Mouse (Mus musculus): Measurements from ENCODE around the gene Ilk. TPM values are rescaled to one million over a fixed set of nuclear protein-coding genes. Genes with fewer than 3 reads are reported as not detected.

The Ilk gene
- total RNA-seq, 2 experiments from 2014 or later, result 41.8 to 49.1 TPM

GRCm38 (mm10) chr7:105777316-105777715, 40.9 kb downstream of the Ilk start:
- intact Hi-C loops (cut with DNase I), result no loop called here
- H3K4me3 ChIP-seq, result peak overlapping the region; percentile 50; the same call in 1 of the 2 replicates
- DNase-seq, result no peak

DNA sequence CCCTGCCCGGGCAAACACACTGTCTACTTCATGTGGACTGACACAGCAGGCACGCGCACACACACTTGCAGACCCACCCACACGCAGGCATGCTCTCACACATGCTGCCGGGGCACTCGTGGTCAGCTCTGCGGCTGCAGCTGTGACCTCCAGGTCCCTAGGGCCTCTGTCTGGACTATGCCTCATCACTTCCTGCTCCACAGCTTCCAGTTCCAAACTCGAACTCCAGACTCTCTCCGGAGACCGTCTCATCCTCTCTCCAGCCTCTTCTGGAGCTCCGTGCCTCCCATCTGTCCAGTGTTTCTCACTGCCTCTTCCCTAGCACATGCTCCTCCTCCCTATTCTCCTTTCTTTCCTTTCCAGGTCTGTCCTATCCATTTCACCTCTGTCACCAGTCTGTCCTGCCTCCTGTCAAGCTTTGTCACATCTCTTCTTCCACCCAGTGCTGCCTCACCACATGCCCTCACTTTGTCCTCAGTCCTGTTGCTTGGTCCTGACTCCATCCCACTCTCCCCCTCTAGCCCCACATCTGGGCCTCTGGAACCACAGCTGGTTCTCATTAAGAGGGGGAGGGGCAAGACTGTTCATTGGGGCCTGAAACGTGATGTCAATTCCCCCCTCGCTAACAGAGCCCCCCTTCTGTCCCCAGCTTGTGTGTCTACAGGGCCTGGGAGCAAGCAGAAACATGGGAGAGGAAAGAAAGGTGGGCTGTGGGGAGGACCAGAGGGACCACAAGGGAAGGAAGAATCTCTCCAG, 41.6 kb downstream of the Ilk start:
- H3K4me3 ChIP-seq, result peak overlapping the region; percentile 50
- intact Hi-C loops (cut with DNase I), result no loop called here
- H3K27ac ChIP-seq, result peak overlapping the region; percentile 81
- TF ChIP-seq CTCF (IDR thresholded peaks at IDR 0.05), result no peak
- peak; percentile 84 for DNase-seq

More at GRCm38 (mm10) chr7:105777316-105777715, 40.9 kb downstream of the Ilk start:
- H3K27ac ChIP-seq, result peak overlapping the region; percentile 81
- TF ChIP-seq CTCF (IDR thresholded peaks at IDR 0.05), result no peak

DNA sequence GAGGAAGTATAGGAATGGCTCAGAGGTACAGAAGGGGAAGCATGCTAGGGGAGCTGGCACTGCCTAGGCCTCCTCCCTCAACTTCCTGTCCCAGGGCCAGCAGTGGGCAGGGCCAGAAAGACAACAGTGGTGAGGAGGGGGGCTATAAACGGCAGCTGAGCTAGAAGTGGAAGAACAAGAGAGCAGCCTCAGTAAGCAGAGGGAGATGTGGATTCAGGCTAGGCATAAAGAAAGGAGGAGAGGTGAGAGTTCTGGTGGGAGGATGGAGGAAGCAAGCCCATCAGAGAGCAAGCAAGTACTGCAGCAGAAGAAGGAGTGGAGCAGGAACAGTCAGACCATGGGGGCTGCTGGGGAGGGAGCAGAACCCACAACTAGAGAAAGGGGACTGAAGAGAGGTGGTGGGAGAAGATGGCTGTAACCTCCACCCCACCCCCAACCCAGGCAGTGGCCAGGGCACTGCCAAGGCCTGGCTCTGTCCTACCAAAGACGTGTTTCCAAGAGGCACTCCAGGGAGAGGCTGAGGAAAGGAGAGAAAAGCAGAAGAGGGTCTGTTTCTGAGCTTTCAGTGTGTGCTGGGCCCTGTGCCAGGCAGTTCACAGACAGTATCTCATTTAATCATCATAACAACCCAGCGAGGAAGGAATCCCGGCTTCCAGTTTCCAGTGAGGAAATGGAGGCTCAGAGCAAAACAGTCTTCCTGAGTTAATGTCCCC, 42.3 kb downstream of the Ilk start:
- Histone ChIP-seq H3K27ac (peak overlapping the region; percentile 81), H3K4me3 (peak overlapping the region; percentile 50)
- intact Hi-C loops (cut with DNase I), result no loop called here
- DNase-seq, result peak; percentile 60
- TF ChIP-seq CTCF (IDR thresholded peaks at IDR 0.05), result no peak

- intact Hi-C loops (cut with DNase I), result no loop called here
- DNase-seq, result no peak
- Histone ChIP-seq H3K4me3 (no peak overlapping the region), H3K27ac (peak overlapping the region; percentile 6; the same call in 1 of the 2 replicates)
- TF ChIP-seq CTCF (IDR thresholded peaks at IDR 0.05), result no peak
Observed at GRCm38 (mm10) chr7:105783861-105784260, 47.5 kb downstream of the Ilk start.

GRCm38 (mm10) chr7:105784556-105784955, 48.2 kb downstream of the Ilk start:
- intact Hi-C loops (cut with DNase I), result no loop called here
- H3K27ac ChIP-seq, result peak overlapping the region; percentile 35; the same call in 1 of the 2 replicates
- no peak for DNase-seq
- TF ChIP-seq CTCF (IDR thresholded peaks at IDR 0.05), result no peak
- no peak overlapping the region for H3K4me3 ChIP-seq

DNA sequence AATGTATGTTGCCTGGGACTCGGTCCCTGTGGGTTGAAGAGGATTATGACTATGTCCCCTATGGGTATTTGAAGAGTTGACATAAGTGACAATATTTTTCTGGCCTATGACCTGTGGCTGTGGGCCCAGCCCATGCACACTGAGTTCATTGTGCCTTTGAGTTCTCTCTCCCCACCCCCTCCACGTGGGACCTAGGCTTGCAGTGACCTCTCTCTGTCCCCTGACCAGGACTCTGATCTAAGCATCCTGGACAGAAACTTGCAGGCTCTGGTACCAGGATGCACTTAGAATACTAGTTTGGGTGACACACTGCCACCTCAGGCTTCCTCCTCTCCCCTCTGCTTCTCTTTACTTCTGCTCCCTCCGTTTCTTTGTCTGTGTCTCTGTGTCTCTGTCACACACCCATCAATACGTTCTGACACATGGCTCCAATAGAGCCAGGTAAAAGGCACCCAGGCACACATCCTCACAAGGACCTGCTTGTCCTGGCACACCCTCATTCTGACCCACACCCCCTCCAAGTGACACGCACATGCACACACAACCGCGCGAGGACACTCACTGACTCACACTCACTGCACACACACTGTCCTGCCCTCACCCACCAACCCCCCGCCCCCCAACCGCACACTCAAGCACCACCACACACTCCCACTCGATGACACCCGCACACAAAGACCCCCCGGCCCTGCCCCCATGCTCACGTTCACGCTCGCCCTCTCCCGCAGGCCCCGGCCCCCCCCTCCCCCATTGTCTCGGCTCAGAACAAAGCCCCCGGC, 50.3 kb downstream of the Ilk start:
- no peak for TF ChIP-seq CTCF (IDR thresholded peaks at IDR 0.05)
- Histone ChIP-seq H3K27ac (peak overlapping the region; percentile 81), H3K4me3 (peak overlapping the region; percentile 83)
- intact Hi-C loops (cut with DNase I), result no loop called here
- DNase-seq, result no peak

- Histone ChIP-seq H3K27ac (peak within 1 kb of the TSS; percentile 81), H3K4me3 (peak within 1 kb of the TSS; percentile 83)
- TF ChIP-seq CTCF (IDR thresholded peaks at IDR 0.05), result no peak
- DNase-seq, result peak; percentile 52
- intact Hi-C loops (cut with DNase I), result no loop called here
Observed at GRCm38 (mm10) chr7:105787285-105788140, 51.1 kb downstream of the Ilk start, which contains the start of gene Dchs1. Gene Dchs1, minus strand, starts transcription at chr7:105787654.

- intact Hi-C loops (cut with DNase I), result no loop called here
- TF ChIP-seq CTCF (IDR thresholded peaks at IDR 0.05), result no peak
- Histone ChIP-seq H3K4me3 (no peak overlapping the region), H3K27ac (no peak overlapping the region)
- no peak for DNase-seq
Observed at GRCm38 (mm10) chr7:105791147-105791546, 54.8 kb downstream of the Ilk start.

Other genes with a start within 250 kb of the Ilk start
- 10 to 100 TPM; 53.4 to 56.8 TPM for gene Smpd1, start 182.2 kb upstream of the Ilk start, total RNA-seq (2021)
- gene Apbb1, start 154.9 kb upstream of the Ilk start, total RNA-seq (2021), result 1 to 10 TPM; 7.1 to 7.2 TPM
- gene Hpx, start 136.5 kb upstream of the Ilk start, total RNA-seq (2021), result not detected
- gene Trim3, start 103.0 kb upstream of the Ilk start, total RNA-seq (2021), result 10 to 100 TPM; 14.7 to 16.4 TPM
- 10 to 100 TPM; 53.3 to 64.0 TPM for gene Timm10b, start 96.5 kb upstream of the Ilk start, total RNA-seq (2021)
- 10 to 100 TPM in 1 of 2 experiments, 1 to 10 TPM in 1; 8.8 to 10.5 TPM for gene Arfip2, start 96.2 kb upstream of the Ilk start, total RNA-seq (2021)
- gene Gm45799, start 96.0 kb upstream of the Ilk start, total RNA-seq (2021), result 1 to 10 TPM in 1 of 2 experiments, under 1 TPM in 1; 0.64 to 3.4 TPM
- gene Dnhd1, start 85.8 kb upstream of the Ilk start, total RNA-seq (2021), result under 1 TPM; 0.36 to 0.59 TPM
- gene Rrp8, start 793 bp downstream of the Ilk start, total RNA-seq (2021), result 10 to 100 TPM; 12.2 to 12.3 TPM
- 100 to 1,000 TPM in 1 of 2 experiments, 10 to 100 TPM in 1; 78.6 to 100 TPM for gene Taf10, start 7.8 kb downstream of the Ilk start, total RNA-seq (2021)
- gene Tpp1, start 15.6 kb downstream of the Ilk start, total RNA-seq (2021), result 10 to 100 TPM; 42.3 to 45.8 TPM
- 1 to 10 TPM; 2.1 to 5.0 TPM for gene Dchs1, start 51.1 kb downstream of the Ilk start, total RNA-seq (2021)
- gene Mrpl17, start 74.5 kb downstream of the Ilk start, total RNA-seq (2021), result 100 to 1,000 TPM; 108 to 112 TPM
- 1 to 10 TPM; 2.3 to 6.4 TPM for gene Gm4070, start 217.4 kb downstream of the Ilk start, total RNA-seq (2021)

Data from gastrocnemius, adult 2 months (tissue).